Mouse (Mus musculus) frontal cortex, postnatal 14 days (tissue): ENCODE measurements around the gene Greb1.

ENCODE experiments used
- DNase-seq, 2 experiments: peaks; one replicate each; pipeline ENCODE4 v3.0.0; 2022; ENCODE audit warnings: low spot score in 2 of 2

Gene Greb1

DNA sequence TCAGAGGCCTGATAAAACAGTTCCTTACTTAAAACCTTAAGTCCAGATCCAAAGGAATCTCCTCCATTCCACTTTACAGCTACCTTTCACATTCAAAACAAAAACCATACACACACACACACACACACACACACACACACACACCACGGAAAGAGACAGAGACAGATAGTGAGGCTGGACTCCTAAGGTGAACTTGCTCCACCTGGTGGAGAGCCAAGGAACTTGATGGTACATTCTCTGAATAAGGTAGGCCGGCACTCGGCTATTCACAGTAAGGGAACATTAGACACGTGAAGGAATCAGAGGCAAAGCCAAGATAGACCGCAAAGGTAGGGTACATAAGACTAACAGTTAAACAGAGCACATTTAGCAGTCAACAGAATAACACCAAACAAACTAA lies 4.8 kb upstream of the Greb1 start:
- DNase-seq = peak; percentile 45 to 80

DNA sequence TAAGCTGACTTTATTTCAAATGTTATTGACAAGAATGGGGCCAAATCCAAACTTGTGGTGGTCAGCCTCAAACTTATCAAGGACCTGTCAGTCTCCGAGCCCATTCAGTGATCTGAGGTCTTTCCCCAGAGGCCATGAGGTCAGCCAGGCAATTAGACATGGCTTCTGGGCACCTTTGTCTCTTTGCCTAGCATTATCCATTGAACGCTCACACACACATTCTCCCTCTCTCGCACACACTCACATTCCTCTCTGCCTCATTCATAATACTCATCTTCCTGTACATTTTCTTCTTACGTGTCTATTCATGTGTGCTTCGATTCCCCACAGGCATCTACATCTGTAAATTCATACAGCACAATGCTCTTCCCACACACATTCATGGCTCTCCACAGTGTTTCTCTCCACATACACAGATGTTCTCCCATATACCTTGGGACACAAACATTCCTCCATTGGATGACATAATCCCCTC lies 3.3 kb upstream of the Greb1 start:
- no peak for DNase-seq

DNA sequence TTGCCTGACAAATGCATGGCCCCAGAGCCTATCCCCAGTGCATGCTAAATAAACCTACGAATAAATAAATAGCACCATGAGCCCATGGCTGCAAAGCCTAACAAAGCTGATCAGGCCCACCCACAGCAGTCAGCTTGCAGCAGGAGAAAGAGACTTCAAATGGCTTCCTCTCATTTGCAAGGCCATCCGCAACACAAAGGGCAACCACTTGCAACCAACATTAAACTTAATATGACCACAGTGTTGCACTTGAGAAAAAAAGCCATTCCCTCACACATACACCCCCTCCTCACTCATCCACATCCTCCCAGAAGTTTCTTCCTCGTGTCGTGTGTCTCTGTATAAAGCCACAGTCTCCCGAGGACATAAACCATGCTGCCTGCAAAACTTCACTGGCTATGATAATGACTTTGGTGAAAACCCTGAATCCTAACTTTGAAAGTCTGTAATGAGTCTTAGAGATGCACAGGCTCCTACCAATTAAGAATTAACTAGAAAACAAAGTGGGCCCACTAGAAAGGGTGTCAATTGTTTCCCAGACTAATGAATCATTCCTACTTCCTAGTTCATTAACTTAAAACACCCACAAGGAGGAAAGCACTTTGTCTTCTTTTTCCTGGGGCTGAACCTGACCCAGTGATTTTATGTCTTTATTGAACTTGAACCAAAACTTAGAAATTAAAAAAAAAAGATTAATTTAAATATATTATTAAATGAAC lies 2.7 kb upstream of the Greb1 start:
- no peak for DNase-seq

DNA sequence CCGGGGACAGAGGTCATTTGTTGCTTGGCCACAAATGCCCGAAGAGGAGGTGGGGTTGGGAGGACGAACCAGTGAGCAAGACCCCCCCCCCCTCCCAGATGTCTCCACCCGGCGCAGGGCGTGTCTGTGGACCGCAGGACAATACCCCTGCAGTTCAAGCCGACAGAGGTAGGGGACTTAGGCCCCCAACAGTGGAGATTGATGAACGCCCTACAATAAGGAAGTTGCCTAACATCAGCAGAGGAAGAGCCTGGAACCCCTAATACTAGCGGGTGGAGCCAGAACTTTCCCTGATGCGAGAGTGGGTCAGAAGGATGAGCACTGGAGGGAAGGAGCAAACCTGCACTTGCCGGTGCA lies 251 bp upstream of the Greb1 start:
- DNase-seq = no peak

DNA sequence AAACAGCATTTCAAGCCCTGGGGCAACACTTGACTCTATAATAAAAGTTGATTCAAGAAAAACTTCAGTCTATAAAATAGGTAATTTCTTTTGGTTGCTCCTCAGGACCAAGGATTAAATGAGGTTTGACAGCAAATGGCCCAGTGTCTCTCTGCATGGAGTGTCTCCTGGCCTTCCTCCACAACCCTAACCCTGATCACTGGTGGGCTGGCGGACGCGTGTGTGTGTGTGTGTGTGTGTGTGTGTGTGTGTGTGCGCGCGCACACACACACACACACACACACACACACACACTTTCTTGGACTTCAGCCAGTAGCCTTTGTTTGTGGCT lies 793 bp downstream of the Greb1 start:
- no peak for DNase-seq

DNA sequence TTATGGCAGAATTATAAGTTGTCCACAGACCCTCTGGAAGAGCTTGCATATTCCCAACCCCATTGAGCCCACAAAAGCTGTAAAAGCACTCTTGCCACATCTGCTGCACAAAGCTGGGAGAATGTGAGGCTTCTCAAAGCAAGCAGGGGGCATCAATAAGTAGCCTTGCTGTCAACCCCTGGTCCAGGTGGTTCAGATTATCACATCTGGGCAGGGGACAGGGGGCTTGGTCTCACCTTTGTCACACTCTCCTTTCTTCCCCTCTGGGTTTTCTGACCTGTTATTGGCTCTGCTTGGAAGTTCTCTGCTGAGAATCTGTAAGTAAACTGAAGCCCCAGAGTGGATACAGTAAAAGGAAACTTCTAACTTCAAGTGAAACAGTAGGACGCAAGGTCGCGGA lies 1.8 kb downstream of the Greb1 start:
- no peak for DNase-seq

DNA sequence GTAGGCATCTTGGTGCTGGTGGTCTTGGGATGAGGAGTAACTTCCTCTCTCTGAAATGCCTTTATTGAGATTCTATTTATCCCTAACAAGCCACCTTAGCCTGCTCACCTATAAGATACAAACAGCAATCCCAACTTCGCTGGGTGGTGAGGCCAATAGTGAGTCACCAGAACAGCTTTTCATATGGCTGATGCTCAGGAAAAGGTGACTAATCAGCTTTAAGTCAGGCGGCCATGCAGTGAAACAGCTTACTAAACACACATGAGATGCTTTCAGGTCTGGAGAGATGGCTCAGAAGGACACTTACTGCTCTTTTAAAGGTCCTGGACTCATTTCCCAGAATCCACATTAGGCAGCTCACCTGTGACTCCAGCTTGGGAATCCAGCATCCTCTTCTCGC lies 4.9 kb downstream of the Greb1 start:
- no peak for DNase-seq

DNA sequence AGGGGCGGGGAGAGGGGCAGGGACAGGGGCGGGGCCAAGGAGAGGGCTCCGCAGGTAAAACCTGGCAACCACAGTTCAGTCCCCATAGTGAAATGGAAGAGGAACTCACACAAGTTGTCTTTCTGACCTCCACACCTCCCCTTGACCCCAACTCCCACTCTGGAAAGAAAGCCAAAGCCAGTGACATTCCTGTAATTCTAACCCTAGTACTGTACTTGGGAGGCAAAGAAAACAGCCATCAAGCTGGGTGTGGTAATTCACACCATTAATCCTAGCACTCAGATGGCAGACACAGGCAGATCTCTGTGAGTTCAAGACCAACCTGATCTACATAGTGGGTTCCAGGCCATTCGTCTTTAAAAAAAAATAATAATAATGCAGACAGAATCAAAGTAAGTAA lies 7.3 kb downstream of the Greb1 start:
- DNase-seq = no peak

DNA sequence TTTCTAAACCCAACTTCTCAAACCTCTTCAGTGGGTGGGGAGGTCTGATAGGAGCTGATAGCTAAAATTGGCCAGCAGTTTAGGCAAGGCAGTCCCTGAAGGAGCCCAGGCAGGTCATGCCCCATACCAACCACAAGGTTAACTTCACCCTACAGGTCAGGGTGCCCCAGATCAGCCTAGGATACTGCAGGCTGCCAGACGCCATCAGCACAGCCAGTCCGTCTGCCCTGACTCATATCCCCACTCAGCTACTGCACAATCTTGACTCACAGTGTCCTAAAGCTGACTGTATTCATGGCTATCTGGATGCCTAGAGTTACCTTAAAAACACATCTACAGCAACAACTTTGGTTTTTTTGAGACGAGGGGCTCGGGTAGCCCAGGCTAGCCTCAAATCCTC lies 10.2 kb downstream of the Greb1 start:
- DNase-seq = no peak

DNA sequence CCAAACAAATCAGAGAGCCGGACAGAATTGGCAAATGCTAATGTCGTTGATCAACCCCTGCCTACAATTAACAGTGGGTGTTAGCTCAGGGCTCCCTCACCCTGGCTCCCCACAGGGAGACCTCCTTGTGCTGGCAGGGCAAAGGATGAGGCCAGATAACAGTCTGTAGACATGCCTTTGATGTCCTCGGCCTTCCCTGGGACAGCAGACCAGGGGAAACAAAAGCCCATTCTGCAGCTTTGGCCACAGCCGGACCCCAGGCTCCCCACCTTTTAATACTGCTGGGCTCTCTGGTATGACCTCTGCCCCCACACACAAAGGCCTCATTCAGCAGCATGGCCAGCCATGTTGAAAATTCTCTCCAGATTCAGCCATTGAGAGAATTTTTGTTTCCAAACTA lies 10.9 kb downstream of the Greb1 start:
- DNase-seq = no peak

DNA sequence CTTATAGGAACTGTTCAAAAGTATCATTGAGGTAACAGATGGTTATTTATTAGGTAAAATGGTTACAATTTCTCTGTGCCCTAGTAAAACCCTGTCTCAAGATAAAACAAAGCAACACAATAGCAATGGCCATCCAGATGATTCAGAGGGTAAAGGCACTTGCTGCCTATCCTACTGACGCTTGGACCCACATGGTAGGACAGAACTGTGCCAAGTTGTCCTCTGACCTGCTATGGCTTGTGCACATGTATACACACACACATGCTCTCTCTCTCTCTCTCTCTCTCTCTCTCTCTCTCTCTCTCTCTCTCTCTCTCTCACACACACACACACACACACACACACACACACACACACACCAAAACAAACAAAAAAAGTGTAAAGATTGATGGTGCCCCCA lies 11.5 kb downstream of the Greb1 start:
- DNase-seq = no peak

DNA sequence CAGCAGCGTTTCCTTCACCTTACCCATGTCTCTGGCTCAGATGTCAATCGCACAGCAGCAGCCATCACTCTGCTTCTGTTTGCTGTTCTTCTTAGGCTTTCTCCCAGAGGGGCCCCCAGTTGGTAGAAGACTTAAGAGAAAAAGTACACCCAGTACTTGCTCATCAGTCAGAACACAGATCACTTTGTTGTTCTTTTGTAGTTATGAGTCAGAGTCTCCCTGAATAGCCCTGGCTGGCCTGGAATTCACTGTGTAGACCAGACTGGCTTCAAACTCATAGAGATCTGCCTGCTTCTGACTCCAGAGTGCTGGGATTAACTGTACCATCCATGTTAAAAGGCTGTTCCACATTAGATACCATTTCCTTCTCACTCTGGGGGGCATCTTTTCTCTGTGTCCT lies 12.1 kb downstream of the Greb1 start:
- no peak for DNase-seq

DNA sequence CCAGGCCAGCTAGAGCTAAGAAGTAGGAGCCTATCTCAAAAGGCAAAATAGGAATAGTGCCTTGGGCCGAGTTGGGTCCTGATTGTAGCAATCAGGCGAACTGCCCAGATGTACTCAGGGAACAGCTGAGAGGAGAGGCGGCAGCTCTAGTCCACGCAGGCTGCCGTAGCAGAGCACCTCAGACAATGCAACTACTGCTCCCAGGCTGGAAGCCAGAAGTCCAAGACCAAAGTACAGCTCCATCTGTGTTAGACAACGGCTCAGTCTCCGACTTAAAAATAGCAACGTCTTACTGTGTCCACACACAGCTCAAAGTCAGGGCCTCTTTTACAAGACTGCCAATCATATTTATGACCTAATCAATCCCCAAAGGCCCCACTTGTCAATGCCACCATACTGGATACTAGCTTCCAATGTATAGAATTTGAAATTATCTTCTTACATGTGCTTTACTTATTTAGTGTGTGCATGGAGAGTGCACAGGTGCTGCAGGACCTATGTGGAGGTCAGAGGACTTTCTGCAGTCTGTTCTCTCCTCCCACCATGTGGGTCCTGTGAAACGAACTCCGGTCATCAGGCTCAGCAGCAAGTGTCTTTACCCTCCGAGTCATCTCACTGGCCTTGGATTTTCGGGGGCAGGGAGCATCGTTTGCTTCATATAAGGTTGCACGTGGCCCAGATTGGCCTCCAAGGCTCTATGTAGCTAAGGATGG lies 19.5 kb downstream of the Greb1 start:
- DNase-seq = no peak

DNA sequence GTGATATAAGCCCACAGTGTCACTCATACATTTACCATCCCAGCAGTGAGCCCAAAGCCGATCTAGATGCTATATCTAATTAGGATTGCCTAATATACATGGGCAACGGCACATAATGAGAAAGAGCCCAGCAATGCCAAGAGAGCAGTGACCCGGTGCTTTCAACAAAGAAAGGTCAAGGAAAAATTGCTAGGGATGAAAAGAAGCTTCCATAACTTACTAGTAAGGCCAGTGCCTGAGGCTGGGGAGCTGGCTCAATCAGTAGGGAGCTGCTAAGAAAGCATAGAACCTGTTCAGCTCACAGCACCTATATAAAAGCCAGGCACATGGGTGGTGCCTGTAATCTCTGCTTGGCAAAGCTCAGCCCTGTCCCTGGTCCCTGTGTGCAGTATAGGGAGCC lies 20.4 kb downstream of the Greb1 start:
- no peak for DNase-seq

DNA sequence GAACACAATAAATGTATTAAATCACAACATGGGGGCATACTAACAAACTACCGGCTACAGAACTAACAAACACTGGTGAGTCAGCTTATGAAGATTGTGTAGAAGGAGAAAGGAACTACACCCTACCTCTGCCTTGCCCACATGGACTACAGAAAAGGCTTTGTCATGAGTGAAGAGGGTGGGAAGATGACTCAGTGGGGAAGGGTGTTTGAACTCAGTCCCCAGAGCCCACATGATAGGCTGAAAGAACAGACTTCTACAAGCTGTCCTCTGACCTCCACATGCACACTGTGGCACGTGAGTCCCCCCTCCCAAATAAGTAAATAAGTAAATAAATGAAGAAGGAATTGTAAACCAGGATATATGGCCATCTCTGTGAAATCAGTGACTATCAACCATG lies 21.5 kb downstream of the Greb1 start:
- no peak for DNase-seq

DNA sequence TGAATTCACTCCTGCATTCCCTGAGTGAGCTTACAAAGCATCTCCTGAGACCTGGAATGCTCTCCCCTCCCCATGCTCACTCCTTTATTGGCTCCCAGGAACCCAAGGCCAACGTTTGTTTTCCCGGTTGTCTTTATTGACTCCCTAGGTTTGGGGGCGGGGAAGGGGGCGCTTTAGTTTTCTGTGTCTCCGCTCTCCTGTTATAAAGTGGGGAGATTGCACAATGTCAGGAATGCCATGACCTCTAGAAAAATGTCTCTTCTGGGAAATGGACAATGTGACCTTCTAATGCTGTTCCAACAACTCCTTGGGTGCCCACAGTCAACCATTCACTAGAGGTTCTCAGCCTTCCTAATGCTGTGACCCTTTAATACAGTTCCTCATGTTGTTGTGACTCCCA lies 22.2 kb downstream of the Greb1 start:
- no peak for DNase-seq

DNA sequence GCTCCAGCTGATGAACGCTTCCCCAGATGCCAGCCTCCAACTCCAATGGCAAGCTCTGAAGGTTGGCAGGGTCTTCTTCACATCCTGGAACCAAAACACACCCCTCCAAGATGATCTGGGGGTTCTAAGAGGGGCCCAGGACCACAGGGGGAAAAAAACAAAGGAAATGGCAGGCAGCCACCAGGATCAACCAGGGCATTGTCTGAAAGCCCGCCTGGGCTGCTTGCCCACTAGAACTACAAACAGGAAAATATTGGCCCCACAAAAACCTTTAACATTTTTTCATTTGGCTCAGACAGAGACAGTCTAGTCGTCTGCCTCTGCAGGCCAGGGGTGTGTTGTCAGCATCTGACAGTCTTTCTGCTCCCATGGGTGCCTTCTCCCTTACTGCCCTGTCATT lies 25.3 kb downstream of the Greb1 start:
- no peak for DNase-seq

DNA sequence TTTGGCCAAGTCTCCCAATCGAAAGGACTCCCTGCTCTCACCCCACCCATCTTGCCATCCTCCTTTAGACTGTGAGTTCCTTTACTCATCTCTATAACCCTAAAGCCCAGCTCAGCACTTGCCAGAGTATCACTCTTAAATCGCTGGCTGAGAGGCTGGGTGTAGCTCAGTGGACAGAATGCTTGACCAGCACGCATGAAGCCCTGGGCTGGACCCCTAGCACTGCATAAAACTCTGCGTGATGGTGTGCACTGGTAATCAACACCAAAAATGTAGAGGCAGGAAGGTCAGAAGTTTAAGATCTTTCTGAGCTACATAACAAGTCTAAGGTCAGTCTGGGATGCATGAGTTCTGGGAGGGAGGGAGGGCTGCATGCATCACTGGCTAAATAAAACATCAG lies 26.1 kb downstream of the Greb1 start:
- no peak for DNase-seq

DNA sequence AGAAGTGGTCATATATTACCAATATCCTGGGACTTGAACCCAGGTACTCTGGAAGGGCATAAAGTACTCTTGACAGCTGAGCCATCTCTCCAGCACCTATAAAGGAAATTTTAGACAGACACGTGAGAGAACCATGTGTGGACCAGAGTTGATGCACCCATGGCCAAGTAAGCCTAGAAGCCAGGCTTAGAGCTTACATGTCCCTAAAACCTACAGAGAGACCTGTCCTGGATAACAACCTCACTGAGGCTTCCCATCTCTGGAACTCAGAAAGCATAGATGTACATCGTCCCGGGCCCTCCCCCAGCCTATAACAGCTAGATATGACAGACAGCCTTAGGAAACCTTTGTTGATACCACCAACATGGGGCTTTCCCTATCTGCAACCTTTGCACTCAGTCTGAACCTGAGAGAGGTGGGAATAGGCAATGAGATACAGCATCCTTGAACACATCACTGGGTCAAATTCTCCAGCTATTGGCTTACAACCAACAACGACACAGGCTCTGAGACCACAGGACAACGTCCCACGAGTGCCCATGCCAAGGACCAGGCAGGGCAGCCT lies 31.0 kb downstream of the Greb1 start:
- DNase-seq = no peak

DNA sequence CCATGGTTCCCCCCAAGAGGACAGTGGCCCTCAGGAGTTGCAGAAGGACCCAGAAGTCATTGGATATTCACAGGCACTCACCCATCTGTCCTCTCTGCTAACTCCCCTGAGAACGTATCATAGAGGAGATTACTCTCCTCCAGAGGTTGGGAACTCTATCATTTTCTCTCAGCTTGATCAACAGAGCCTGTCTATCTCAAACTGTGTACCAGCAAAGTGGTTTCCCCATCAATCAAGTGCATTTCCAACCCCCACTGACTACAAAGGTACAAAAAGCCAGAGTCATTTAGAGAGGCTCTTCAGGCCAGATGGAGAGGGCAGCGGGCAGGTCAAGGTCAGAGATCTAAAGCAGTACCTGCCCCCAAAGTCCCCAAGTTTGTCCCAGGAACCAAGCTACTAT lies 32.0 kb downstream of the Greb1 start:
- DNase-seq = no peak

DNA sequence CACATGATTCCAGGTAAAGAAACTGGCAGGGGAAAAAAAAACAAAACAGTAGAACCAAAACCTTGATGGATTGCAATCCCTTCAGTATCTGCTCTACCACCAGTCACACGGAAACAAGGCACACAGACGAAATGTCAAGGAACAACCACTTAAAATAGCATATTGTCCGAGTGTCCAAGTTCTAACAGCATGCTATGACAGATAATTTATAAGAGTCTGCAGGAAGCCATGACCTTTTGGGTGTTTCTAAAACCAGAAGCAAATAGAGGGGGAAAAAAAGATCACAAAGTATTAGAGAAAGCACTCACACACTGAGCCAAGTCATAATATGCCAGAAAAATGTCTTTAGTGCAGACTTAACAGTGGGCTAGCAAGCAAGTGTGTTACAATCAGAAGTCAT lies 32.4 kb downstream of the Greb1 start:
- no peak for DNase-seq

DNA sequence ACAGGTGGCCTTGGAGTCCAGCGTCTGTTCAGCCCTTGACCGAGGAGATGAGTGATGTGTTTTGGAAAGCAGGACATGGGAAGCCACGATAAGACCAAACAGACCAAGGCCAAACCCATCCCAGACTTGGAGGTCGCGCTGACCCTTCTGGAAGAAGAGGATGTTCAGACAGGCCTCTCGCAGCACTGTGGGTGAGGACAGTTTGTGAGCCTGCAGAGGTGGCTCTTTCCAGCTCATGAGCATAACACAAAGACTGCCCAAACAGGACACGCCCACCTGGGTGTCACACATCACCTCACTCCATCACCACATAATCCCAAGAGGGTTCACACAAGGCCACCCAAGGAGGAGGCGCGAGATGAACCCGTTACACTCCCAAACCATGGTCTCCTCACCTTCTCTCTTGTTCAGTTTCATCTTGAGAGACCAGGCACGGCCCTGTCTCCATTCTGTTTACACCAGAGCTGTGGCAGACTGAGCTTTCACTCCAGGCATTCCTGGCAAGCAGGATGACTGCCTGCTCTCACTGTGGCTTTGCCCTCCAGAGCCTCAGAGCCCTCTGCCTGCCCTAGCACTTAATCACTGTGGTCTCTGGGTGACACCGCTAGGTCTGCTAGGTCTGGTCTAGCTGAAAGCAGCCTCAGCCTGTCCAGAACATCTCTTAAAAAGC lies 35.8 kb downstream of the Greb1 start:
- DNase-seq = no peak
